Mouse (Mus musculus) cerebellum, adult 2 months (tissue): ENCODE data around the gene Kif3c. TPM values are rescaled to one million over a fixed set of nuclear protein-coding genes. Genes with fewer than 3 reads are reported as not detected.
"Not testable (repeated sequence)": the region's sequence is repeated elsewhere in the genome, so short reads cannot be mapped to it uniquely, and the experiment has no call there.

ENCODE experiments used
- DNase-seq, 2 experiments: peaks; one replicate each; pipeline ENCODE4 v3.0.0; 2021
- H3K27ac ChIP-seq: fragments of 200-500 bp; 2 replicates; pipeline ENCODE4 v1.5.1; 2012; ENCODE audit warnings: low read length, control low read depth, inconsistent platforms; ENCODE audit not compliant: insufficient read depth
- H3K27me3 ChIP-seq: fragments of 200-500 bp; 2 replicates; pipeline ENCODE4 v1.6.1; 2012; ENCODE audit warnings: inconsistent platforms, mild to moderate bottlenecking, low read length, moderate library complexity; ENCODE audit not compliant: control insufficient read depth, insufficient read depth
- H3K4me1 ChIP-seq: fragments of 200-500 bp; 2 replicates; pipeline ENCODE4 v1.6.1; 2011; ENCODE audit warnings: low read length; ENCODE audit not compliant: control insufficient read depth, insufficient read depth
- H3K4me3 ChIP-seq: fragments of 200-500 bp; replicated peaks from 2 replicates; pipeline ENCODE3; 2011; ENCODE audit warnings: mild to moderate bottlenecking, low read depth, low read length, control low read depth; ENCODE audit not compliant: insufficient read depth
- CTCF ChIP-seq: fragments of 200-500 bp; IDR thresholded peaks from 2 replicates; pipeline ENCODE4 v1.5.1; 2011; ENCODE audit warnings: low read depth, mild to moderate bottlenecking, control low read depth, low read length, moderate library complexity, borderline replicate concordance; ENCODE audit not compliant: insufficient read depth
- POLR2A ChIP-seq: fragments of 200-500 bp; IDR thresholded peaks from 2 replicates; pipeline ENCODE4 v1.6.1; 2011; ENCODE audit warnings: low read length, control low read depth, borderline replicate concordance; ENCODE audit not compliant: insufficient read depth
- WGBS: fragments of 180-500 bp; shearing (Covaris S2); methylation state at CpG from one replicate; pipeline ENCODE4 v1.1.7; 2018; 5-methylcytosine and 5-hydroxymethylcytosine counted together
- polyA plus RNA-seq: library from polyadenylated mRNA; depleted of rRNA; stranded (reverse); fragments of >200 nt; gene quantifications from 2 replicates; pipeline ENCODE4 v1.2.3, GENCODE M21; 2012

Gene Kif3c
- polyA plus RNA-seq, 1 experiment, result 118 TPM

GRCm38 (mm10) chr12:3387891-3388290 lies 23.0 kb downstream of the Kif3c start:
- H3K4me3 ChIP-seq, result no peak overlapping the region
- H3K27ac ChIP-seq, result no peak overlapping the region
- DNase-seq, result no peak
- no peak for TF ChIP-seq POLR2A
- TF ChIP-seq CTCF, result no peak
- no peaks in the 10 kb centered on the region for H3K27me3 ChIP-seq
- 92% methylated on average over 16 of the region's 16 CpGs for WGBS
- H3K4me1 ChIP-seq, result no peaks in the 10 kb centered on the region; the same call in 1 of the 2 replicates

GRCm38 (mm10) chr12:3389394-3389793 lies 24.5 kb downstream of the Kif3c start:
- H3K27me3 ChIP-seq, result no peaks in the 10 kb centered on the region
- 83% methylated on average over 12 of the region's 12 CpGs for WGBS
- DNase-seq, result no peak

GRCm38 (mm10) chr12:3390071-3390470 lies 25.1 kb downstream of the Kif3c start:
- Histone ChIP-seq H3K4me1 (no peaks in the 10 kb centered on the region; the same call in 1 of the 2 replicates), H3K27me3 (no peaks in the 10 kb centered on the region), H3K27ac (no peak overlapping the region), H3K4me3 (no peak overlapping the region)
- DNase-seq, result no peak
- WGBS, result 81% methylated on average over 2 of the region's 2 CpGs
- TF ChIP-seq CTCF, result no peak
- no peak for TF ChIP-seq POLR2A

More at GRCm38 (mm10) chr12:3389394-3389793, 24.5 kb downstream of the Kif3c start:
- TF ChIP-seq CTCF (no peak), POLR2A (no peak)
- Histone ChIP-seq H3K4me1 (no peaks in the 10 kb centered on the region; the same call in 1 of the 2 replicates), H3K27ac (no peak overlapping the region), H3K4me3 (no peak overlapping the region)

GRCm38 (mm10) chr12:3390577-3391262 lies 25.8 kb downstream of the Kif3c start:
- Histone ChIP-seq H3K4me1 (no peaks in the 10 kb centered on the region; the same call in 1 of the 2 replicates), H3K27ac (no peak overlapping the region), H3K27me3 (no peaks in the 10 kb centered on the region), H3K4me3 (no peak overlapping the region)
- peak; percentile 70 to 79 for DNase-seq
- TF ChIP-seq POLR2A (no peak), CTCF (peak; percentile 93)
- 21% methylated on average over 12 of the region's 12 CpGs for WGBS

- no peak overlapping the region for H3K4me3 ChIP-seq
- DNase-seq, result no peak
- no peaks in the 10 kb centered on the region for H3K27me3 ChIP-seq
- 77% methylated on average over 1 of the region's 1 CpGs for WGBS
- no peak overlapping the region for H3K27ac ChIP-seq
- no peak for TF ChIP-seq POLR2A
- TF ChIP-seq CTCF, result no peak
- H3K4me1 ChIP-seq, result no peaks in the 10 kb centered on the region; the same call in 1 of the 2 replicates
Measured at GRCm38 (mm10) chr12:3391276-3391675, 26.3 kb downstream of the Kif3c start.

- Histone ChIP-seq H3K4me1 (no peaks in the 10 kb centered on the region), H3K27ac (no peak overlapping the region), H3K4me3 (no peak overlapping the region), H3K27me3 (no peaks in the 10 kb centered on the region)
- WGBS, result 80% methylated on average over 4 of the region's 4 CpGs
- DNase-seq, result no peak
- TF ChIP-seq CTCF (no peak), POLR2A (no peak)
Measured at GRCm38 (mm10) chr12:3393140-3393539, 28.2 kb downstream of the Kif3c start.

- 87% methylated on average over 8 of the region's 8 CpGs for WGBS
- TF ChIP-seq CTCF (no peak), POLR2A (no peak)
- no peak overlapping the region for H3K27ac ChIP-seq
- H3K4me3 ChIP-seq, result no peak overlapping the region
- no peak for DNase-seq
- H3K4me1 ChIP-seq, result no peaks in the 10 kb centered on the region
- H3K27me3 ChIP-seq, result no peaks in the 10 kb centered on the region
Measured at GRCm38 (mm10) chr12:3396931-3397330, 32.0 kb downstream of the Kif3c start.

GRCm38 (mm10) chr12:3405662-3406061 lies 40.7 kb downstream of the Kif3c start:
- DNase-seq, H3K27me3 ChIP-seq, H3K4me1 ChIP-seq, H3K27ac ChIP-seq, H3K4me3 ChIP-seq: not testable (repeated sequence)
- 53% methylated on average over 3 of the region's 3 CpGs for WGBS
